Mouse (Mus musculus) G1E (cell line): Measurements from ENCODE around the gene Ambra1.

Experiments used
- CTCF ChIP-seq: IDR thresholded peaks from 2 replicates; pipeline ENCODE4 v1.5.1; 2012; ENCODE audit warnings: low read depth, low read length, inconsistent platforms, mixed read lengths
- POLR2AphosphoS5 ChIP-seq: IDR thresholded peaks from 2 replicates; pipeline ENCODE4 v1.6.1; 2012; ENCODE audit warnings: low read depth, low read length, inconsistent platforms; ENCODE audit not compliant: insufficient replicate concordance
- TAL1 ChIP-seq: conservative IDR thresholded peaks from 2 replicates; pipeline ENCODE4 v1.6.1; 2012; ENCODE audit warnings: low read depth, low read length, inconsistent platforms, mixed read lengths

- no peak for TF ChIP-seq CTCF
- no peak for TF ChIP-seq POLR2AphosphoS5
- no peak for TF ChIP-seq TAL1
Measured at GRCm38 (mm10) chr2:91835031-91835430, 105.1 kb downstream of the Ambra1 start.
